Mouse (Mus musculus) MEL (cell line): ENCODE measurements around the gene Scn4b. TPM values are rescaled to one million over a fixed set of nuclear protein-coding genes. Genes with fewer than 3 reads are reported as not detected.

ENCODE experiments used
- DNase-seq: peaks from one replicate; pipeline ENCODE4 v3.0.0; 2011; ENCODE audit warnings: low read depth, low spot score
- H3K27ac ChIP-seq: 2 replicates; pipeline ENCODE4 v1.5.1; 2012; ENCODE audit warnings: low read depth, mild to moderate bottlenecking, control low read depth, low read length, moderate library complexity; ENCODE audit not compliant: control insufficient read depth
- H3K27me3 ChIP-seq, 2 experiments: fragments of 150-350 bp in 1 of 2; sonication (generic) in 1 of 2; 2 replicates each; pipeline ENCODE4 v1.6.1; 2012; ENCODE audit warnings: low read length in 2 of 2, mild to moderate bottlenecking in 2 of 2, improper control_type of control experiment in 1 of 2, moderate library complexity in 1 of 2; ENCODE audit not compliant: insufficient read depth in 2 of 2, control insufficient read depth in 1 of 2
- H3K36me3 ChIP-seq, 2 experiments: 2 replicates each; pipeline ENCODE4 v1.6.1; 2012 to 2014; ENCODE audit warnings: low read length in 2 of 2, improper control_type of control experiment in 1 of 2, inconsistent platforms in 1 of 2, mild to moderate bottlenecking in 1 of 2; ENCODE audit not compliant: insufficient read depth in 2 of 2, control insufficient read depth in 1 of 2
- H3K4me1 ChIP-seq, 2 experiments: fragments of 150-350 bp in 1 of 2; sonication (generic) in 1 of 2; 2 replicates each; pipeline ENCODE4 v1.6.1; 2012; ENCODE audit warnings: low read length in 2 of 2, improper control_type of control experiment in 1 of 2, mild to moderate bottlenecking in 1 of 2; ENCODE audit not compliant: insufficient read depth in 2 of 2, control insufficient read depth in 1 of 2
- H3K4me3 ChIP-seq, 2 experiments: fragments of 150-350 bp in 1 of 2; sonication (generic) in 1 of 2; 2 replicates each; pipeline ENCODE4 v1.5.1; 2012; ENCODE audit warnings: low read depth in 2 of 2, low read length in 2 of 2, mild to moderate bottlenecking in 2 of 2, moderate library complexity in 2 of 2, control low read depth in 1 of 2, improper control_type of control experiment in 1 of 2; ENCODE audit not compliant: control insufficient read depth in 1 of 2, insufficient read depth in 1 of 2
- H3K79me2 ChIP-seq: 2 replicates; pipeline ENCODE4 v1.6.1; 2012; ENCODE audit warnings: mild to moderate bottlenecking, low read length, moderate library complexity; ENCODE audit not compliant: control insufficient read depth, poor library complexity, insufficient read depth
- H3K9ac ChIP-seq: 2 replicates; pipeline ENCODE4 v1.6.1; 2012; ENCODE audit warnings: low read depth, mild to moderate bottlenecking, control low read depth, low read length, moderate library complexity; ENCODE audit not compliant: control insufficient read depth, poor library complexity, severe bottlenecking
- H3K9me3 ChIP-seq: fragments of 150-350 bp; sonication (generic); replicated peaks from 2 replicates; pipeline ENCODE4 v1.6.1; 2012; ENCODE audit warnings: mild to moderate bottlenecking, low read length, improper control_type of control experiment, moderate library complexity; ENCODE audit not compliant: insufficient read depth
- CHD2 ChIP-seq: IDR thresholded peaks from 2 replicates; pipeline ENCODE4 v1.6.1; 2011; ENCODE audit warnings: low read length, improper control_type of control experiment
- CTCF ChIP-seq, 3 experiments: IDR thresholded peaks in 2 of 3; conservative IDR thresholded peaks in 1 of 3; 2 replicates each; pipeline ENCODE4 v1.5.1; 2011 to 2012; ENCODE audit warnings: low read length in 3 of 3, low read depth in 2 of 3, mild to moderate bottlenecking in 2 of 3, improper control_type of control experiment in 1 of 3, inconsistent platforms in 1 of 3, mixed read lengths in 1 of 3, moderate library complexity in 1 of 3; ENCODE audit not compliant: control insufficient read depth in 1 of 3, insufficient read depth in 1 of 3, poor library complexity in 1 of 3, severe bottlenecking in 1 of 3
- EP300 ChIP-seq, 2 experiments: IDR thresholded peaks; 2 replicates each; pipeline ENCODE4 v1.6.1; 2011; ENCODE audit warnings: improper control_type of control experiment in 2 of 2, low read length in 2 of 2, low read depth in 1 of 2, mild to moderate bottlenecking in 1 of 2
- ETS1 ChIP-seq: IDR thresholded peaks from 2 replicates; pipeline ENCODE4 v1.6.1; 2012; ENCODE audit warnings: low read depth, mild to moderate bottlenecking, inconsistent platforms, low read length, improper control_type of control experiment, moderate library complexity
- GABPA ChIP-seq: IDR thresholded peaks from 2 replicates; pipeline ENCODE4 v1.6.1; 2012; ENCODE audit warnings: low read depth, mild to moderate bottlenecking, inconsistent platforms, low read length, improper control_type of control experiment, moderate library complexity
- GATA1 ChIP-seq: IDR thresholded peaks from 2 replicates; pipeline ENCODE4 v1.6.1; 2011; ENCODE audit warnings: low read depth, low read length, improper control_type of control experiment
- KAT2A ChIP-seq: conservative IDR thresholded peaks from 2 replicates; pipeline ENCODE4 v1.6.1; 2012; ENCODE audit warnings: low read depth, low read length, improper control_type of control experiment, inconsistent platforms
- MAFK ChIP-seq: IDR thresholded peaks from 2 replicates; pipeline ENCODE4 v1.6.1; 2011; ENCODE audit warnings: low read depth, mild to moderate bottlenecking, low read length, improper control_type of control experiment, borderline replicate concordance
- MAX ChIP-seq: IDR thresholded peaks from 2 replicates; pipeline ENCODE4 v1.6.1; 2011; ENCODE audit warnings: low read length, improper control_type of control experiment
- MAZ ChIP-seq: IDR thresholded peaks from 2 replicates; pipeline ENCODE4 v1.6.1; 2012; ENCODE audit warnings: low read depth, mild to moderate bottlenecking, inconsistent platforms, low read length, improper control_type of control experiment
- MXI1 ChIP-seq: IDR thresholded peaks from 2 replicates; pipeline ENCODE4 v1.6.1; 2011; ENCODE audit warnings: mild to moderate bottlenecking, low read depth, low read length, improper control_type of control experiment
- MYB ChIP-seq: IDR thresholded peaks from 2 replicates; pipeline ENCODE4 v1.6.1; 2011; ENCODE audit warnings: mild to moderate bottlenecking, low read depth, low read length, improper control_type of control experiment
- NELFE ChIP-seq: IDR thresholded peaks from 2 replicates; pipeline ENCODE4 v1.6.1; 2011; ENCODE audit warnings: low read depth, low read length, improper control_type of control experiment
- NRF1 ChIP-seq: IDR thresholded peaks from 2 replicates; pipeline ENCODE4 v1.6.1; 2014; ENCODE audit warnings: low read depth, mild to moderate bottlenecking, inconsistent platforms, low read length, improper control_type of control experiment, moderate library complexity; ENCODE audit not compliant: poor library complexity, insufficient read depth, severe bottlenecking
- POLR2A ChIP-seq, 2 experiments: IDR thresholded peaks; 2 replicates each; pipeline ENCODE4 v1.6.1; 2011 to 2012; ENCODE audit warnings: low read length in 2 of 2, mild to moderate bottlenecking in 2 of 2, control low read depth in 1 of 2, improper control_type of control experiment in 1 of 2, low read depth in 1 of 2, moderate library complexity in 1 of 2; ENCODE audit not compliant: control insufficient read depth in 1 of 2, insufficient read depth in 1 of 2, poor library complexity in 1 of 2
- POLR2AphosphoS5 ChIP-seq: IDR thresholded peaks from 2 replicates; pipeline ENCODE4 v1.6.1; 2012; ENCODE audit warnings: low read depth, borderline replicate concordance, mild to moderate bottlenecking, inconsistent platforms, low read length, moderate library complexity, mixed read lengths
- RAD21 ChIP-seq: IDR thresholded peaks from 2 replicates; pipeline ENCODE4 v1.6.1; 2011; ENCODE audit warnings: mild to moderate bottlenecking, low read depth, low read length, improper control_type of control experiment
- SIN3A ChIP-seq: IDR thresholded peaks from 2 replicates; pipeline ENCODE4 v1.6.1; 2012; ENCODE audit warnings: low read length, improper control_type of control experiment, inconsistent platforms
- TAL1 ChIP-seq: IDR thresholded peaks from 2 replicates; pipeline ENCODE4 v1.6.1; 2012; ENCODE audit warnings: mild to moderate bottlenecking, inconsistent platforms, low read length, moderate library complexity, mixed read lengths
- UBTF ChIP-seq: IDR thresholded peaks from 2 replicates; pipeline ENCODE4 v1.6.1; 2012; ENCODE audit warnings: low read depth, mild to moderate bottlenecking, inconsistent platforms, low read length, improper control_type of control experiment, moderate library complexity, borderline replicate concordance; ENCODE audit not compliant: insufficient read depth
- ZC3H11A ChIP-seq: IDR thresholded peaks from 2 replicates; pipeline ENCODE4 v1.6.1; 2012; ENCODE audit warnings: low read depth, mild to moderate bottlenecking, inconsistent platforms, low read length, improper control_type of control experiment
- ZKSCAN1 ChIP-seq: IDR thresholded peaks from 2 replicates; pipeline ENCODE4 v1.6.1; 2012; ENCODE audit warnings: low read depth, mild to moderate bottlenecking, inconsistent platforms, low read length, improper control_type of control experiment, moderate library complexity
- ZMIZ1 ChIP-seq: IDR thresholded peaks from 2 replicates; pipeline ENCODE4 v1.6.1; 2012; ENCODE audit warnings: low read depth, mild to moderate bottlenecking, inconsistent platforms, low read length, improper control_type of control experiment, moderate library complexity
- ZNF384 ChIP-seq: IDR thresholded peaks from 2 replicates; pipeline ENCODE4 v1.6.1; 2012; ENCODE audit warnings: low read depth, mild to moderate bottlenecking, inconsistent platforms, low read length, improper control_type of control experiment
- polyA plus RNA-seq, 2 experiments: library from polyadenylated mRNA; stranded (reverse) in 1 of 2; unstranded in 1 of 2; fragments of >175 nt in 1 of 2; fragments of >200 nt in 1 of 2; gene quantifications; 2 replicates each; pipeline versions ENCODE4 v1.2.1 to v1.2.4; 2012; ENCODE audit warnings: low replicate concordance in 2 of 2, low read depth in 1 of 2; ENCODE audit not compliant: insufficient read length in 2 of 2, insufficient read depth in 1 of 2, missing spikeins in 1 of 2
- total RNA-seq: library from RNA; depleted of rRNA; stranded (reverse); fragments of 300-350 nt; gene quantifications from 2 replicates; pipeline ENCODE4 v1.2.3, GENCODE M21; 2012

Gene Scn4b
- total and polyA plus RNA-seq, 3 experiments = not detected

- Histone ChIP-seq H3K27ac (no peak overlapping the region), H3K9ac (no peak overlapping the region), H3K36me3 (peaks cover 0 to 2% of the 10 kb centered on the region in 2 experiments; a peak in 2 of 4 replicates), H3K4me1 (peaks cover 0 to 4% of the 10 kb centered on the region in 2 experiments; a peak in 2 of 4 replicates), H3K27me3 (peaks cover 3 to 9% of the 10 kb centered on the region in 2 experiments; a peak in 3 of 4 replicates), H3K4me3 (no peak overlapping the region), H3K9me3 (no peaks in the 10 kb centered on the region), H3K79me2 (no peaks in the 10 kb centered on the region)
- no peak for DNase-seq
- TF ChIP-seq ZMIZ1 (no peak), POLR2AphosphoS5 (no peak), SIN3A (no peak), MYB (no peak), GATA1 (no peak), ZKSCAN1 (no peak), MXI1 (no peak), POLR2A (IDR thresholded peaks at IDR 0.05; ENCODE audit: control insufficient read depth in 1 of 2, insufficient read depth in 1 of 2, low read depth in 1 of 2, low read length in 2 of 2, poor library complexity in 1 of 2) (no peak), RAD21 (no peak), ZNF384 (no peak), GABPA (no peak), TAL1 (no peak), ZC3H11A (no peak), MAX (no peak), ETS1 (no peak), EP300 (IDR thresholded peaks at IDR 0.05; ENCODE audit: low read depth in 1 of 2, low read length in 2 of 2) (no peak), MAFK (no peak), UBTF (no peak), MAZ (no peak), KAT2A (no peak)
These were observed 18.2 kb upstream of the Scn4b start for GRCm38 (mm10) chr9:45119954-45120530.

DNA sequence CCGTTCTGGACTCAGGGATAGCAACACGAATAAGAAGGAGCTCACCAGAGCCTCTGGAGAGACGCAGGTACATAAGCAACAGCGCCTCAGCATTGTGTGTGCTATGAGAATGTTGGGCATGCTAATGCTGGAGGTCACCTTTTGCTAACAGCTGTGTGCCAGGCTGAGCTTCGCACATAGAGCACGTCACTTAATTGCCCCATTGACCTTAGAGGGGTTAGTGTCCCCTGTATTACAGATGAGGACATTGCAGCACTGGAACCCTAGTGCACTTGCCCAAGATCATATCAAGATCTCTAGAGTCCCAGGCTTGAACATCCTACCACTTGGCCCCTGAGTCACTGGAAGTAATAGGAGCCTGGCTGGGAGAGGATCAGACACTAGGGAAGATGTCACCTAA, 17.6 kb upstream of the Scn4b start:
- Histone ChIP-seq H3K9me3 (no peaks in the 10 kb centered on the region), H3K36me3 (peaks cover 0 to 2% of the 10 kb centered on the region in 2 experiments; a peak in 2 of 4 replicates), H3K9ac (no peak overlapping the region), H3K79me2 (no peaks in the 10 kb centered on the region), H3K4me1 (peaks cover 0 to 4% of the 10 kb centered on the region in 2 experiments; a peak in 2 of 4 replicates), H3K27ac (no peak overlapping the region), H3K27me3 (peaks cover 3 to 7% of the 10 kb centered on the region in 2 experiments; a peak in 3 of 4 replicates), H3K4me3 (no peak overlapping the region)
- TF ChIP-seq EP300 (IDR thresholded peaks at IDR 0.05; ENCODE audit: low read depth in 1 of 2, low read length in 2 of 2) (no peak), CTCF (IDR thresholded peaks at IDR 0.05 in 2 of 3, conservative IDR thresholded peaks at IDR 0.05 in 1 of 3; ENCODE audit: control insufficient read depth in 1 of 3, insufficient read depth in 1 of 3, low read depth in 2 of 3, low read length in 3 of 3, poor library complexity in 1 of 3, severe bottlenecking in 1 of 3) (no peak), ETS1 (no peak), CHD2 (no peak), KAT2A (no peak), MAFK (no peak), NRF1 (no peak), NELFE (no peak), TAL1 (no peak)
- DNase-seq = no peak
